Mouse (Mus musculus): ENCODE data around the gene Phldb3.
"Not testable (repeated sequence)": the region's sequence is repeated elsewhere in the genome, so short reads cannot be mapped to it uniquely, and the experiment has no call there.

The Phldb3 gene

GRCm38 (mm10) chr7:24594309-24594803 is 16.2 kb upstream of the Phldb3 start:
- no peak for DNase-seq (ENCODE audit: low spot score in 2 of 2)

GRCm38 (mm10) chr7:24595464-24595863 is 15.1 kb upstream of the Phldb3 start:
- no peak for DNase-seq (ENCODE audit: low spot score in 2 of 2)

GRCm38 (mm10) chr7:24598121-24598520 is 12.4 kb upstream of the Phldb3 start:
- no peak for DNase-seq (ENCODE audit: low spot score in 2 of 2)

GRCm38 (mm10) chr7:24599211-24600067 is 11.1 kb upstream of the Phldb3 start:
- no peak for DNase-seq (ENCODE audit: low spot score in 2 of 2)

- peak; percentile 85 to 94 for DNase-seq (ENCODE audit: low spot score in 2 of 2)
These were observed 9.5 kb upstream of the Phldb3 start for GRCm38 (mm10) chr7:24600941-24601597.

- DNase-seq (ENCODE audit: low spot score in 2 of 2), result no peak
These were observed 5.0 kb upstream of the Phldb3 start for GRCm38 (mm10) chr7:24605561-24605960.

GRCm38 (mm10) chr7:24606046-24606445 is 4.5 kb upstream of the Phldb3 start:
- no peak for DNase-seq (ENCODE audit: low spot score in 2 of 2)

- DNase-seq (ENCODE audit: low spot score in 2 of 2), result no peak
These were observed 2.5 kb upstream of the Phldb3 start for GRCm38 (mm10) chr7:24608017-24608416.

GRCm38 (mm10) chr7:24608561-24608960 is 2.0 kb upstream of the Phldb3 start:
- DNase-seq (ENCODE audit: low spot score in 2 of 2), result no peak

GRCm38 (mm10) chr7:24610879-24611494 is 424 bp downstream of the Phldb3 start:
- DNase-seq (ENCODE audit: low spot score in 2 of 2), result peak in 1 of 2 experiments; percentile 63

GRCm38 (mm10) chr7:24611709-24612108 is 1.1 kb downstream of the Phldb3 start:
- no peak for DNase-seq (ENCODE audit: low spot score in 2 of 2)

GRCm38 (mm10) chr7:24612308-24612910 is 1.8 kb downstream of the Phldb3 start:
- no peak for DNase-seq (ENCODE audit: low spot score in 2 of 2)

GRCm38 (mm10) chr7:24614816-24615215 is 4.3 kb downstream of the Phldb3 start:
- DNase-seq (ENCODE audit: low spot score in 2 of 2), result no peak

- DNase-seq (ENCODE audit: low spot score in 2 of 2), result no peak
These were observed 7.2 kb downstream of the Phldb3 start for GRCm38 (mm10) chr7:24617763-24618162.

- DNase-seq (ENCODE audit: low spot score in 2 of 2), result not testable (repeated sequence)
These were observed 7.8 kb downstream of the Phldb3 start for GRCm38 (mm10) chr7:24618374-24618773.

- no peak for DNase-seq (ENCODE audit: low spot score in 2 of 2)
These were observed 9.3 kb downstream of the Phldb3 start for GRCm38 (mm10) chr7:24619671-24620397.

GRCm38 (mm10) chr7:24621193-24621592 is 10.6 kb downstream of the Phldb3 start:
- DNase-seq (ENCODE audit: low spot score in 2 of 2), result no peak

- no peak for DNase-seq (ENCODE audit: low spot score in 2 of 2)
These were observed 12.4 kb downstream of the Phldb3 start for GRCm38 (mm10) chr7:24622967-24623366.

- peak; percentile 49 to 54 for DNase-seq (ENCODE audit: low spot score in 2 of 2)
These were observed 18.4 kb downstream of the Phldb3 start for GRCm38 (mm10) chr7:24628685-24629610.

- no peak for DNase-seq (ENCODE audit: low spot score in 2 of 2)
These were observed 19.1 kb downstream of the Phldb3 start for GRCm38 (mm10) chr7:24629672-24630071.
